23 mouse cellular contexts compared by ENCODE assay signal in the genomic region with DNA sequence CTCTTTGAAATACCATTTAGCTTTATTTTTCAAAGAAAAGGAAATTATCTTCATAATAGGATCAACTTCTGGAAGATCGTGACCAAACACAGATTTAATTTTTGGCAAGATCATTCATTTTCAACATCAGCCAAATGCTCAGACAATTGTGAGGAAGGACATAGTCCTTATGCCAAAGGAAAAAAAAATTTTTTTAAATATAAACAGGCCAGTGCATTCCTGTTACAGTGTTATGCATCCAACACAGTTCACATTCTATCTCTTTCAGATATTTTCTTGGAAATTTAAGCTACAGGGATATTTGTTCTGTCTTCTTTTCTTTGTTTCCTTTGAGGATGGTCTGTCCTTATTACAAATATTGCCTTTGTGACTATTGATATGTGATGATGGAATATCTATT.
"Had no signal": no experiment of that assay in that cellular context is flagged by ENCODE, and none has a peak within 500 bp of the region (broad histone marks: within the 10 kb centered on the region; RNA-seq: fewer than 3 reads in every experiment).

No protein-coding gene starts in this region.

- ATAC-seq: intestine, postnatal 0 days; liver, embryonic 12.5 days; midbrain, embryonic 13.5 days; midbrain, embryonic 16.5 days had no signal

- DNase-seq: kidney, adult 2 months; kidney, postnatal 25 days; liver; lung, adult 18-20 months; lung, postnatal 14 days; retina, postnatal 1 day; right cerebral cortex, postnatal 25 days; spleen, adult 18-20 months; thymus, postnatal 25 days had no signal

- H3K4me2 ChIP-seq: limb, embryonic 13.5 days; liver, embryonic 12.5 days; liver, embryonic 15.5 days; midbrain, embryonic 13.5 days; neural tube, embryonic 13.5 days; stomach, embryonic 15.5 days had no signal

- H3K27me3 ChIP-seq: limb, embryonic 13.5 days; liver, embryonic 12.5 days; liver, embryonic 15.5 days; megakaryocyte, embryonic 14.5 days; midbrain, embryonic 13.5 days; neural tube, embryonic 13.5 days; stomach, embryonic 15.5 days had no signal

- H3K9me3 ChIP-seq: limb, embryonic 10.5 days; limb, embryonic 13.5 days; liver, embryonic 12.5 days; liver, embryonic 15.5 days; megakaryocyte, embryonic 14.5 days; midbrain, embryonic 10.5 days; midbrain, embryonic 13.5 days; neural tube, embryonic 13.5 days; stomach, embryonic 15.5 days had no signal

- H3K4me1 ChIP-seq: limb, embryonic 10.5 days; limb, embryonic 13.5 days; liver, embryonic 12.5 days; liver, embryonic 15.5 days; megakaryocyte, embryonic 14.5 days; midbrain, embryonic 10.5 days; midbrain, embryonic 13.5 days; neural tube, embryonic 13.5 days; stomach, embryonic 15.5 days had no signal

- H3K36me3 ChIP-seq: limb, embryonic 10.5 days; limb, embryonic 13.5 days; liver, embryonic 12.5 days; liver, embryonic 15.5 days; midbrain, embryonic 10.5 days; midbrain, embryonic 13.5 days; neural tube, embryonic 13.5 days; stomach, embryonic 15.5 days had no signal

- H3K4me3 ChIP-seq: layer of hippocampus, adult 2 months; limb, embryonic 10.5 days; limb, embryonic 13.5 days; liver, embryonic 12.5 days; liver, embryonic 15.5 days; megakaryocyte, embryonic 14.5 days; midbrain, embryonic 10.5 days; midbrain, embryonic 13.5 days; myocyte; neural tube, embryonic 13.5 days; stomach, embryonic 15.5 days had no signal

- H3K27ac ChIP-seq: kidney, postnatal 0 days; layer of hippocampus, adult 2 months; limb, embryonic 10.5 days; limb, embryonic 13.5 days; liver, embryonic 12.5 days; liver, embryonic 15.5 days; midbrain, embryonic 10.5 days; midbrain, embryonic 13.5 days; neural tube, embryonic 13.5 days; stomach, embryonic 15.5 days had no signal

- H3K9ac ChIP-seq: limb, embryonic 13.5 days; liver, embryonic 12.5 days; liver, embryonic 15.5 days; midbrain, embryonic 13.5 days; neural tube, embryonic 13.5 days; stomach, embryonic 15.5 days had no signal
